Comparison of ENCODE assay signal across 10 mouse cellular contexts in the genomic region with DNA sequence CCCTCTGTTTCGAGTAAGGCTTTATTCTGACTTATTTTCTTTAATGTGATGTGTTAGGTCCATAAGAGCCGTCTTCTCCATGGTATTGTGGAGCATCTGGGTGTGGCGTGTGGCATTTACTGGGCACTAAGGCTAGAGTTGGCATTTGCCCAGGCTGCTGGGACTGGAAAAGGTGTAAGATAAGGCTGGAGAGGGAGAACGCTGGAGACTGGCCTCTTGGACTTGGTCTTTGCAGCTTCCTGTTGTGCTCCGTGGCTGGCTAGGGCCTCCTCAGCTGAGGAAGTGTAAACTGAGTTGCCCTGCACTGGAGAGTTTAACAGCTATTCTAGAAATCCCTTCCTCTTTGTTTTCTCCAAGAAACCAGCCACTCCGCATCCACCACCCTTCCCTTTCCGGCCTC. TPM values are rescaled to one million over a fixed set of nuclear protein-coding genes. Genes with fewer than 3 reads are reported as not detected.
A peak's percentile ranks its signal among the peaks of the same experiment; 100 is the strongest.
DNase-seq lines count a peak whose midpoint lies in the region; ATAC-seq and TF ChIP-seq lines count a peak whose summit lies in the region.
"Had no signal": no experiment of that assay in that cellular context is flagged by ENCODE, and none has a peak within 500 bp of the region (broad histone marks: within the 10 kb centered on the region; RNA-seq: fewer than 3 reads in every experiment).

No protein-coding gene starts in this region.

- TF ChIP-seq CTCF in liver, adult 2 months (IDR thresholded peaks at IDR 0.05; ENCODE audit: low read depth, low read length), result no peak

- H3K27ac ChIP-seq in kidney, embryonic 16.5 days (ENCODE audit: low read length), result peak overlapping the region; percentile 41; the same call in 1 of the 2 replicates
- H3K27ac ChIP-seq in kidney, embryonic 15.5 days, result no peak overlapping the region
- peak overlapping the region; percentile 56; the same call in 1 of the 2 replicates for H3K27ac ChIP-seq in heart, embryonic 12.5 days (ENCODE audit: poor library complexity, severe bottlenecking)
- peak overlapping the region; percentile 42; the same call in 1 of the 2 replicates for H3K27ac ChIP-seq in liver, adult 2 months (replicated peaks; ENCODE audit: insufficient read depth, low read depth, low read length)

- TF ChIP-seq POLR2A in liver, adult 2 months (IDR thresholded peaks at IDR 0.05; ENCODE audit: extremely low read depth, insufficient read depth, low read length), result no peak

- intact Hi-C loops in gastrocnemius, postnatal 36 days (cut with DNase I), result no loop called here

- H3K4me2 ChIP-seq in kidney, embryonic 16.5 days (replicated peaks; ENCODE audit: low read depth, low read length), result no peak overlapping the region
- H3K4me2 ChIP-seq in kidney, embryonic 15.5 days, result no peak overlapping the region
- H3K4me2 ChIP-seq in heart, embryonic 12.5 days, result no peak overlapping the region

- peaks cover 14% of the 10 kb centered on the region; the same call in 1 of the 2 replicates for H3K79me2 ChIP-seq in liver, adult 2 months (ENCODE audit: control insufficient read depth, insufficient read depth, low read length)

- H3K4me1 ChIP-seq in kidney, embryonic 16.5 days (ENCODE audit: insufficient read depth, low read length), result no peaks in the 10 kb centered on the region
- peaks cover 4% of the 10 kb centered on the region for H3K4me1 ChIP-seq in kidney, embryonic 15.5 days
- H3K4me1 ChIP-seq in heart, embryonic 12.5 days (replicated peaks), result peaks cover 27% of the 10 kb centered on the region
- no peaks in the 10 kb centered on the region for H3K4me1 ChIP-seq in liver, adult 2 months (ENCODE audit: control insufficient read depth, insufficient read depth, low read length)

- H3K27me3 ChIP-seq in kidney, embryonic 16.5 days (ENCODE audit: insufficient read depth, low read length), result no peaks in the 10 kb centered on the region
- no peaks in the 10 kb centered on the region for H3K27me3 ChIP-seq in kidney, embryonic 15.5 days
- no peaks in the 10 kb centered on the region for H3K27me3 ChIP-seq in heart, embryonic 12.5 days (replicated peaks)
- no peaks in the 10 kb centered on the region for H3K27me3 ChIP-seq in liver, adult 2 months (ENCODE audit: control insufficient read depth, insufficient read depth, low read length)

- DNase-seq in liver, adult 2 months (ENCODE audit: extremely low read depth, low read depth, low spot score), result no peak
- no peak for DNase-seq in gastrocnemius, postnatal 36 days
- DNase-seq in layer of hippocampus, postnatal 25 days (ENCODE audit: extremely low spot score in 1 of 2, low spot score in 1 of 2), result no peak

- 73% methylated on average over 7 of the region's 7 CpGs for WGBS in kidney, embryonic 16.5 days
- WGBS in kidney, embryonic 15.5 days, result 68% methylated on average over 7 of the region's 7 CpGs
- WGBS in heart, embryonic 12.5 days, result 51% methylated on average over 7 of the region's 7 CpGs
- 71% methylated on average over 7 of the region's 7 CpGs for WGBS in liver, adult 2 months

- H3K36me3 ChIP-seq in kidney, embryonic 16.5 days (ENCODE audit: insufficient read depth, low read length), result no peaks in the 10 kb centered on the region
- 0 out of 2 replicates have a peak, but pooled peaks cover 4% of the 10 kb centered on the region for H3K36me3 ChIP-seq in kidney, embryonic 15.5 days
- H3K36me3 ChIP-seq in heart, embryonic 12.5 days, result peaks cover 14% of the 10 kb centered on the region; the same call in 1 of the 2 replicates
- H3K36me3 ChIP-seq in liver, adult 2 months (ENCODE audit: control insufficient read depth, insufficient read depth, low read length), result no peaks in the 10 kb centered on the region

- H3K4me3 ChIP-seq in kidney, embryonic 16.5 days (ENCODE audit: low read length), result no peak overlapping the region
- no peak overlapping the region for H3K4me3 ChIP-seq in kidney, embryonic 15.5 days (replicated peaks)
- H3K4me3 ChIP-seq in heart, embryonic 12.5 days, result no peak overlapping the region
- no peak overlapping the region for H3K4me3 ChIP-seq in liver, adult 2 months (ENCODE audit: insufficient read depth, low read depth, low read length)
- H3K4me3 ChIP-seq: erythroblast, embryonic 14.5 days had no signal

- H3K9me3 ChIP-seq in kidney, embryonic 16.5 days (ENCODE audit: low read length), result no peaks in the 10 kb centered on the region
- H3K9me3 ChIP-seq in kidney, embryonic 15.5 days (replicated peaks), result no peaks in the 10 kb centered on the region
- H3K9me3 ChIP-seq in heart, embryonic 12.5 days (replicated peaks), result no peaks in the 10 kb centered on the region; the same call in 1 of the 2 replicates
- H3K9me3 ChIP-seq: G1E had no signal

- H3K9ac ChIP-seq in kidney, embryonic 16.5 days (replicated peaks; ENCODE audit: low read length), result no peak overlapping the region
- no peak overlapping the region for H3K9ac ChIP-seq in kidney, embryonic 15.5 days
- 0 out of 2 replicates have a peak overlapping the region, but pooled peaks have one; percentile 40 for H3K9ac ChIP-seq in heart, embryonic 12.5 days
- no peak overlapping the region for H3K9ac ChIP-seq in liver, adult 2 months (ENCODE audit: low read depth, low read length)

- no peak for ATAC-seq in kidney, embryonic 16.5 days (ENCODE audit: low FRiP score, low TSS enrichment)
- no peak for ATAC-seq in kidney, embryonic 15.5 days (replicated peaks; ENCODE audit: low FRiP score)
- ATAC-seq in heart, embryonic 12.5 days (ENCODE audit: insufficient number of reproducible peaks, low FRiP score), result no peak
- peak; percentile 90 for ATAC-seq in megakaryocyte, adult 5-6 weeks (ENCODE audit: poor library complexity, severe bottlenecking)
- ATAC-seq: inflammation-experienced regulatory T-cells, adult 6 months had no signal

RNA-seq across cellular contexts. Expression of a gene that starts 32.0 kb away (rescaled TPM):
- polyA plus RNA-seq in kidney, embryonic 16.5 days (2015; fragmentation: Nextera tagmentation; extraction: Ambion mirVana), result 6.6 and 7.3 TPM in 2 replicates
- polyA plus RNA-seq in kidney, embryonic 15.5 days (2015; fragmentation: Nextera tagmentation; extraction: Ambion mirVana), result 6.0 and 7.7 TPM in 2 replicates
- 7.5 and 8.6 TPM in 2 replicates for polyA plus RNA-seq in heart, embryonic 12.5 days (2016; fragmentation: Nextera tagmentation; extraction: Ambion mirVana)
- total RNA-seq in liver, adult 2 months (2014; rRNA removed), result 4.1 and 5.9 TPM in 2 replicates
- 1.4 and 1.6 TPM in 2 replicates for polyA plus RNA-seq in liver, adult 2 months (2012; rRNA removed)
- total RNA-seq in megakaryocyte, adult 5-6 weeks (2015), result 16.8 and 17.9 TPM in 2 replicates
- total RNA-seq in megakaryocyte, adult 5-6 weeks (2017), result 28.2 and 29.7 TPM in 2 replicates
- total RNA-seq in gastrocnemius, postnatal 36 days (2021), result 1 to 10 TPM; 2.4 to 3.4 TPM
- 10 to 100 TPM; 38.9 to 47.6 TPM for total RNA-seq in layer of hippocampus, postnatal 25 days (2021)

RNA-seq across cellular contexts. Expression of a gene that starts 36.3 kb away (rescaled TPM):
- polyA plus RNA-seq in kidney, embryonic 16.5 days (2015; fragmentation: Nextera tagmentation; extraction: Ambion mirVana), result 57.1 and 60.3 TPM in 2 replicates
- 59.3 and 63.3 TPM in 2 replicates for polyA plus RNA-seq in kidney, embryonic 15.5 days (2015; fragmentation: Nextera tagmentation; extraction: Ambion mirVana)
- polyA plus RNA-seq in heart, embryonic 12.5 days (2016; fragmentation: Nextera tagmentation; extraction: Ambion mirVana), result 43.9 and 47.1 TPM in 2 replicates
- total RNA-seq in liver, adult 2 months (2014; rRNA removed), result 2.4 and 3.4 TPM in 2 replicates
- polyA plus RNA-seq in liver, adult 2 months (2012; rRNA removed), result 2.3 and 2.4 TPM in 2 replicates
- 41.6 and 49.0 TPM in 2 replicates for total RNA-seq in megakaryocyte, adult 5-6 weeks (2015)
- 47.3 and 52.7 TPM in 2 replicates for total RNA-seq in megakaryocyte, adult 5-6 weeks (2017)
- total RNA-seq in gastrocnemius, postnatal 36 days (2021), result 1 to 10 TPM; 1.9 to 3.9 TPM
- total RNA-seq in layer of hippocampus, postnatal 25 days (2021), result 10 to 100 TPM; 25.2 to 25.6 TPM
